Mouse (Mus musculus) left cerebral cortex, postnatal 25 days (tissue): ENCODE measurements around the gene Ccng1. TPM values are rescaled to one million over a fixed set of nuclear protein-coding genes. Genes with fewer than 3 reads are reported as not detected.

Experiments used
- DNase-seq, 2 experiments: peaks; one replicate each; pipeline ENCODE4 v3.0.0; 2022; ENCODE audit warnings: low spot score in 2 of 2, mixed read lengths in 1 of 2
- intact Hi-C: fragments of 180-260 bp; cut with DNase I; formaldehyde crosslinking; loops from one replicate; pipeline ENCODE4 v1.15.1; 2025
- total RNA-seq, 2 experiments: library from RNA; stranded (reverse); gene quantifications; 2 replicates each; pipeline ENCODE4 v1.2.3; 2021

Ccng1 gene
- total RNA-seq = 10 to 100 TPM; 60.6 to 61.2 TPM

DNA sequence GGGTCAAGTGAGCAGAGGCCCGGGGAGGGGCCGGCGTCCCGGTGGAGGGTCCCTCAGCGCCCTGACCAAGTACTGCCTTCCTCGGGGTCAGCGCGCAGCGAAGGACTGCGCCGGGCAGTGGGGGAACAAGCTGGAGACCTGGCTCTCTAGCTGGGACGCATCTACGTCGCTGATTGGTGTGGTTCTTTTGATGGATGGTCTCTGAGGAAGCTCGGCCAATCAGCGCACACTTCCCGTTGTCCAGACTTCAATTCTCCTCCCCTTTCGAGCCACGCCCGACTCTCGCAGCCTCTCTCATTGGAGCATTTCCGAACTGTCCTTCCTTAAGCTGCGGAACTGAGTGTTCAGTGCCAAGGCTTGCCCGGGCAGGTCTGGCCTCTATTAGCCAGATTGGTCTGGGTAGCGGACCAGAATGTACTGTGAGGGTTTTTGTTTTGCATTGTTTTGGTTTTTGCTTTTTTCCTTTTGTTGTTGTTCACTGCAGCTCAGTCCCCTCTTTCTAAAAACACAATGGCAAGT, at the start of gene Ccng1:
Gene Ccng1, minus strand, starts transcription at position 203 of the 519 bp plus-strand sequence.
- intact Hi-C loops = loop anchor here (1.0 to 2.0 kb wide), 2 partner anchors 22 to 62 kb away; partner anchors contain the start of genes Hmmr and Nudcd2
- peak; percentile 91 to 98 for DNase-seq

DNA sequence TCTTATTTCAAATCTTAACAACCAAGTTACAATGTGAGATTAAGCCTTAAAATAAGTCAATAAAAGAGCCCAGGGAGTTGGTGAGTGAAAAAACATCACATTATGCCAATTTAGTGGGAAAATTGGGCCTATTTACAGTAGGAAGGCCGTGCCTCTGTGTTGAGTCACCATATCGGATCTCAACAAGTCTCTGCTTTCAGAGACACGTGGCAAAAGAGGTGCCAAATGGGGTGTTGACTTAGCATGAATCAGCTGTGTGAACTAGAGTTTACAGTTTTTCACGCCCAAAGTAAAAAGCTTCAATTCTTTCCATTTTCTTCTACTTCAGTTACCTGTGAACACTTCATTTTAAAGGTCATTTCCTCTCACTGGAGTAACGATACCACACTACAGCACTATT, 35.2 kb upstream of the Ccng1 start:
- intact Hi-C loops = no loop called here
- peak in 1 of 2 experiments; percentile 56 for DNase-seq

DNA sequence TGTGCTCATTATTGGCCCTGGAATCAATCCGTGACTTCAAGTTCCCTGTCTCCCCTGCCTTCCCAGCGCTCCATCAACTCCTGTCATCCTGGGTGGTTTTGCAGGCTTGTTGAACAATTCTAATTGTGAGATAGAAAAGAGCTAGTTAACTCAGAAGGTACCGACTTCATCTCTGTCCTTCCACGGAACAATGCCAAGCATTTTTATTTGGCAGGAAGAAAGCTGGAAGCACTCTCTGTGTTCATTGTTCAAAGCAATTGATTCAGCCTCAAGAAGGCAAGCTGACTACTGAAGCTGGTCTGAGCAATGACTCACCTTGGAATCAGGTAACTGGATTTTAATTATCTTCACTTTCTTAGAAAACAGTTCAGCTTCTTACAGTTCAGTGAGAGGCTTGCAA, 34.6 kb upstream of the Ccng1 start:
- intact Hi-C loops = loop anchor here (5.0 to 10.0 kb wide), 6 partner anchors 75 to 1633 kb away; no protein-coding TSS in a partner anchor
- no peak for DNase-seq

DNA sequence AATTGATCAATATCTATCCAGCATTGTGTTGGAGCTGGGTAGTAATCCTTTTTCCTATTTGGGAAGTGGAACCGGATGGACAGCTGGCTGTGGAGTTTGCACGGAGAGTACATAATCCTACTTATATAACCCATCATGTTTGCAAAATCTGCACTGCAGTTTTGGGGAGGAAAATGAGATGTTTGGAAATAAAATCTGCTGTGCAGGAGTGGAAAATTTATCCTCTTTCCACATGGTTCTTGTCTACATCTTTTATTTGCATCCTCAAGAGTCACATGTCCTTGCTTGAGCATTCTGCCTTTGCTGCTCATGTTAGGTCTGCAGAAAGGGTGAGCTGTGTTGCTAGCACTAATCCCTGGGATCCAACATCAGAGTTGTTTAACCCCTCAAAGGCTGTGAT, 31.8 kb upstream of the Ccng1 start:
- intact Hi-C loops = loop anchor here (5.0 to 10.0 kb wide), 6 partner anchors 78 to 1635 kb away; no protein-coding TSS in a partner anchor
- DNase-seq = peak; percentile 24 to 89

DNA sequence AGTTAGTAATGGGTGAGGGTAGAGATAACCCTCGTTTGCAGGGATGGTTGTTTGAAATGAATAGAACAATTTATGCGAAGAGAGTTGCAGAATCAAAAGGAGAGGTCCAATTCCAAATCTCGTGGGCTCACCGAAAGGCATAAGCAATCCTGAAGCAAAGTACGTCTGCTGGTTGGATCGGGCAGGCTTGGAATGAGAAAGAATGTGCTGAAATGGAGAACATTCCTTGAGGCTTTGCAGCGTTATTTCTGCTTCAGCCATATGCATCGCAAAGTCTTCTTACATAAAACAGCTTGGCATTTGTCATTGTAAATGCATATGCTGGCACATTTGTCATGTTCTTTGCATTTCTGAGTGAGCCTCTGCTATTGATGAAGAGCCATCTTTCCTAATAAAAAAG, 29.2 kb upstream of the Ccng1 start:
- intact Hi-C loops = loop anchor here (5.0 to 10.0 kb wide), 7 partner anchors 80 to 1268 kb away; no protein-coding TSS in a partner anchor
- DNase-seq = peak; percentile 39 to 87

DNA sequence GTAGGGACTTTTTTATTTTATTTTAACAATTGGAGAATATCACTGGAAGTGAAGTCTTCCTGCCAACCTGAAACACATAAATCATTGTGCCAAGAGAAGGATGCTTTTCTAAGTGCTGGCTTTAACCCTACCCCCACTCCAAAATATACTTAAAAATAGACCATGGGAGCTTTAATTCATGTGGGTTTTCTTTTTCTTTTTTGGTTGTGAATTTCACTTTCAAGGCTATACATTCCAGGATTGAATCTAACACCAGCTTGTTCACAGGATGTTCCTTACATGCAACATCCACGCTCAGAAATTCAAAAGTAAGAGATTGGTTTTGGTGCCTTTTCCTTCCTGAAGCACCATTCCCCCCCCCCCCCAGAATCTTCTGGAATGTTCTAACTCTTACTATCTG, 28.2 kb upstream of the Ccng1 start:
- peak in 1 of 2 experiments; percentile 66 for DNase-seq
- intact Hi-C loops = loop anchor here (5.0 to 10.0 kb wide), 7 partner anchors 81 to 1269 kb away; no protein-coding TSS in a partner anchor

DNA sequence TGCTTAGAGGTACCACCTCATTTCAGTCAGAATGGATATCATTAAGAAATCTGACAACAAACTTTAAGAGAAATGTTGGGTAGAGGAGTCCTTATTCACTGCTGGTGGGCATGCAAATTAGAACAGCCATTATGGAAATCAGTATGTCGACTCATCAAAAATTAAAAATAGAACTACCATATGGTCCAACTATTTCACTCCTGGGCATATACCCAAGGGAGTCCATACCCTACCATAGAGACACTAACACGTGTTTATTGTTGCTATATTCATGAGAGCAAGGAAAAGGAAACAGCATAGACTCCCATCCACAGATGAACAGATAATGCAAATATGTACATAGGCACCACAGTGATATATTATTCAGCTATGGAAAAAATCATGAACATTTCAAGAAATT, 26.7 kb upstream of the Ccng1 start:
- intact Hi-C loops = loop anchor here (5.0 to 10.0 kb wide), 7 partner anchors 83 to 1270 kb away; no protein-coding TSS in a partner anchor

DNA sequence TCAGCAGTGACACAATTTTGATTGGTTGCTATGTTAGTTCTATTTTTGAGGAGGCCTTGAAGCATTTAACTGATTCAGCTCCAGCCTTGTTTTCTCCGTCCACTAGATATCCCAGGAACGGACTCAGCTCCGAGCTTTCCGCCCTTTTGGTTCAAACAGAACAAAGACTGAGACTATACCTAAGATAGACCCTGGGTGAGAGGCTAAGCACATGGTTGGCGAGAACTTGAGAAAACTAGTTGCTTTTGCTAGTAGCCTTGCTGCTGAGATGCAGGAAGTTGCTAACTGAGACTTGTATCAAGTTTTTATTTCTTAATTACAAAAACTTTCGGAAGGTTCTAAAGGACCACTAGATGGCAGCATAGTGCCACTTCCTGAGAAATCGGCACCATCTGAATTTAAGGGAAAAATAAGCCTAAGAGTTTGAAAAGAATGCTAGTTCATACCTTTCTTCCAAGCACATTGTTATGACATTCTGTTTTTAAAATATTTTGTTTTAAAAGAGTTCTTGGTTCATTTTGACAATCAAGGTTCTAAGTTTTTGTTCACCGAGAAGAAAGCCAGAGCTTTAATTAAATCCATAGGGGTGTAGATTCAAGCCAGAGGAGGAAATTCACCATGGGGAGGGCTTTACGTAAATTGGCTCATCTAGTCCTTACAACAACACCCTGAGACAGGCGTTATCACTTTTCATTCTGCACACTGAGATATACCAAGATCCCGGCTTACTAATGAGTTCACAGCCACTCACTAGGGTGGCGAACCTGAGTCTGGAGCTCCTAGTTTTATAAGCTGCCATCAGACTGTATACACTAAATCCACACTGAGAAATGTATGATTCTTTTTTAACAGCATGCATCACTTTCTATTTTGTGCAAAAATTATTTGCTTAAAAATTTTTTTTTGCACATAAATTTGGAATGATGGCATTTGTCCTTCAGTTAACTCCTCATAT, 20.5 kb upstream of the Ccng1 start:
- DNase-seq = peak in 1 of 2 experiments; percentile 57
- intact Hi-C loops = no loop called here

More for the DNA sequence above, 26.7 kb upstream of the Ccng1 start:
- no peak for DNase-seq

DNA sequence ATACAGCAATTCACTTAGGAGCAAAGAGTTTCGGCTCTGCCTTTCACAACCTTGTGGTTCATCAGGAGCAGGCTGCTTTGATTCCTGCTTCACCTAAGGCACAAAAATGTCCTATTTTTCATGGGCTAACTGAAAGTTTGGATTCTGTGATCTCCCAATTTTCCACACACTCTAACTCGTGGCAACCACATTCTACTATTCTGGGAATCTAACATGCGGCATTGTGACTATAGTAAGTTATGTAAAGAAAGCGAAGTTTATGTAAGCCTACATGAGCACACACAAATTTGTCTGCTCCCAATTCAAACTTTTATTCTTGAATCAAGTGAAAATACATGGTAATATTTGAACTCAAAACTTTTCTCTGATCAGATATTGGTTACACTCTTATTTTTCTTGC, 9.6 kb upstream of the Ccng1 start:
- intact Hi-C loops = no loop called here
- DNase-seq = peak in 1 of 2 experiments; percentile 67

DNA sequence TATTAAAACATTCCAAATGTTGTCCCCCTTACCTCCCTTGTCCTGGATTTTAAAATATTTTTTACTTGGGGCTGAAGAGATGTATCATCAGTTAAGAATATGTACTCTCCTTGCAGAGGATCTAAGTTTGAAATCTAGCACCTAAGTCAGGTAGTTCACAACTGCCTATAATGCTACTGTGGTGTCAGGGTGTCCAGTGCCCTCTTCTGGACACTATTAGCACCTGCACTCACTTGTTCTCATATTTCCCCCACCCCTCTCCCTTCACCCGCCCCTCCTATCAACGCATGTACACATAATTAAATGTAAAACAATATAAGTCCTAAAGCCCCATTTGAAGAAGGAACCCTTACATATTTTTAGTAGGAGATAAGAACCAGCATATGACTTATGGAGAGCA, 8.3 kb upstream of the Ccng1 start:
- no peak for DNase-seq
- intact Hi-C loops = loop anchor here (2.0 kb wide), 1 partner anchor 71 kb away; no protein-coding TSS in a partner anchor

DNA sequence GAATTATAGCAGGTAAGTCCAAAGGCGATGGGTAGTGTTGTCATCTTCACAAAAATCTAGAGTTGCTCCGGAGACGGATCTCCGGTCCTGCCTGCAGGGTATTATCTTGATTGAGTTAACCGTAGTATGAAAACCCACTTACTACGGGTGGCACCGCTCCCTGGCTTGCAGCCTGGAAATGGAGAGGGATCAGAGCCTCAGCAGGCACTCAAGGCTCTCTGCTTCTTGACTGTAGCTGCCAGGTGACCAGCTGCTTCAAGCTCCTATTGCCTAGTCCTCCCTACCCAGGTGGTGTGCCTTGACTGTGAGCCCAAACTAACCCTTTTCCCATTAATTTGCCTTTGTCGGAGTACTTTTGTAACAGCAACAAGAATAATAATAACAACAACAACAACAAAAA, 4.8 kb upstream of the Ccng1 start:
- intact Hi-C loops = no loop called here

DNA sequence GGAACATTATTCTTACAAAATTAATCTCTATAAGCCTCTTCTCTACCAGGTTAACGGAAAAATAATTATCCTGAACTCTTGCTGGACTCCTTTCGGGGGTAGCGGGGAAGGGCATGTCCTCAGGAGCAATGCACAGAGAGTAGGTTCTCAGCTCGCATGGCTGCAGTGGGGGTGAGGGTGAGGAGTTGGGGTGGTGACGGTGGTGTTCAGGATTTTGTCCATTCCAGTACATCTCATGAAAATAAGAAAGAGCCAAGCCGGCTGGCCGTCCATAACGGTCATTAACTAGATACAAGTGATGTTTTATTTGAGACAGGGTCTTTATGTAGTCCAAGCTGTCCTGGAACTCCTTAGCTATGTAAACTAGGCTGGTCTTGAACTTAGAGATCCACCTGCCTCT, 857 bp upstream of the Ccng1 start:
- no peak for DNase-seq
- intact Hi-C loops = loop anchor here (1.0 to 2.0 kb wide), 2 partner anchors 23 to 63 kb away; partner anchors contain the start of genes Hmmr and Nudcd2

More for the DNA sequence above, 4.8 kb upstream of the Ccng1 start:
- DNase-seq = no peak

DNA sequence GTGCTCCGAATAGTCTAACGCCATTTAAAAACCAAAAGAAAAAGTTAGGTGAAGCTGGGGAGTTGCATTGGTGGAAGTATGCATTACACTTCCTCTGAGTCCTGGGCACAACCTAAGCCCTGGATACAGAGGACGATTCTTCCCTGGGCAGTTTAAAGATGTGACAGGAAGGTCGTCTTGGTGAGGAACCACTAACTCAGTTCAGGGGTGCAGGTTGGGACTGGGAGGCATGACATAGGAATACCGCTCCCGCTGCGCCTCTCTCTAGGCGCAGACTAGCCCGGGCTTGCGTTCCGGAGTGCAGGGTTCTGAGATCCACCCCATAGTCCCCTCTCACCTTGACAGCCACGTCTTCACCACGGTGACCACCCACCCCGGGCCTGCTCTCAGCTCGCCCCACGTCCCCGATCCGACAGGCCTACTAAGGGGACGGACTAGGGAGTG, 425 bp downstream of the Ccng1 start:
- intact Hi-C loops = loop anchor here (1.0 to 2.0 kb wide), 2 partner anchors 21 to 62 kb away; partner anchors contain the start of genes Hmmr and Nudcd2
- no peak for DNase-seq

DNA sequence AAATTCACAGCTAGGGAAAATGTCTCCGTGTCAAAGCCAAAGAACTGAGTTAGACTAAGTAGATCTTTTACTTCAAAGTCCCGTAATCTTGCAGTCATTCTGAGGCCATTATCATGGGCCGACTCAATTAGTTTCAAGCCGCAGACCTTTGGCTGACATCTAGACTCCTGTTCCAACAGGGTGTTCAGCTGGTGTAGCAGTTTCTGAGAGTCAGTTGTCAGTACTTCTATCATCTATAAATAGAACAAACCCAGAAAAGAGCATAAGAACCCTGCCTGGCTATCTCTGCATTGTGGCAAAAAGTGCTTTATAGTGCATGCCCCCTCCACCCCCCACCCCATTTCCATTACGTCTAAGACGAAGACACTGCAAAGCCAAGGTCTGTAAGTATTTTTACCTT, 1.3 kb downstream of the Ccng1 start:
- intact Hi-C loops = loop anchor here (2.0 kb wide), 1 partner anchor 61 kb away; no protein-coding TSS in a partner anchor
- DNase-seq = no peak

DNA sequence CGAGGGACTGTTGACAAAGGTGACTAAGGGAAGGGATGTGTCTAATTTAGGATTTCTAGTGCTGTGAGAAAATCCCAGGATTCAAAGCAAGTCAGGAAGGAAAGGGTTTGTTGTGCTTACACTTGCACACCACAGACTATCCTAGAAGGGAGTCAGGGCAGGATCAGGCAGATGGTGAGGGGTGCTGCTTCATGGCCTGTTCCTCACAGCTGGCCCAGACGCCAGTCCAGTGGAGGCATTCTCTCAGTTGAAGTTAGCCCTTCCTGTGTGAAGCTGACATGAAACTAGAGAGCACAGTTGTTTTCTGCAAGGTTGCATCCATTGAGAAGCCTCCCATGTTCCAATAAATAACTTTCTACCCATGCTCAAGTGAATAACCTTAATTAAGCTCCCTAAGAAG, 7.4 kb downstream of the Ccng1 start:
- intact Hi-C loops = no loop called here
- no peak for DNase-seq

DNA sequence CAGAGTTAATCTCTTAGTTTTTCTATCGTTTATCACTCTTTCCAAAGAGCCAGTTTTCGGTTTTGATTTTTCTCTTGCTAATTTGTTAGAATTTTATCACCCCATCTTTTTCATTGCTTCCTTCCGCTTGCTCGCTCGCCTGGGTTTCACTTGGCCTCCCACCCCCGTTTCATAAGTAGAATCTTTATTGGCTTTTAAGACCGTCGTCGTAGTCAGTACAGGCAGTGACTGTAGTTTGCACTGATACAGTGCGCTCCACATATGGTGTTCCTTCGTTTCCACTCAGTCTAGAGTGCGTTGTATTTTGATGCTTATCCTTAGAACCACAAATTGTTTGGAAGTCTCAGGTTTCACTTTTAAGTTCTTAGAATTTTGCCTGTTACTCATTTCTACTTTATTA, 8.8 kb downstream of the Ccng1 start:
- no peak for DNase-seq
- intact Hi-C loops = no loop called here

DNA sequence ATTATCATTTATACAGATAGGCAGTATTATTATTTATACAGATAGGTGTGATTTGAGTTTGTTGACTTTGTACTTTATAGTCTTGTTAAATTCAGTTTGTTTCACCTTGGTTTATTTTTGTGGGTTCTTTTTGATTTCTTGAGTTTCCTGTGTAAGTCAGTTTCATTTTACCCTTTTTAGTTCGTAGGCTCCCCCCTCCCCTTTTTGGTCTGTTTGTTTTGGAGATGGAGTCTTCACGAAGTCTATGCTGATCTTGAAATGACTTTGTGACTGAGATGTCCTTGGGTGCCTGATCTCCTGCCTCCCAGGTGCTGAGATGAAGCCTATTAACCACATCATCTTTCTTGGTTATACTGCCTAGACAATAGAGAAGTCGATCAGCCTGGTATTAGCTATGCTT, 10.8 kb downstream of the Ccng1 start:
- intact Hi-C loops = no loop called here
- no peak for DNase-seq

DNA sequence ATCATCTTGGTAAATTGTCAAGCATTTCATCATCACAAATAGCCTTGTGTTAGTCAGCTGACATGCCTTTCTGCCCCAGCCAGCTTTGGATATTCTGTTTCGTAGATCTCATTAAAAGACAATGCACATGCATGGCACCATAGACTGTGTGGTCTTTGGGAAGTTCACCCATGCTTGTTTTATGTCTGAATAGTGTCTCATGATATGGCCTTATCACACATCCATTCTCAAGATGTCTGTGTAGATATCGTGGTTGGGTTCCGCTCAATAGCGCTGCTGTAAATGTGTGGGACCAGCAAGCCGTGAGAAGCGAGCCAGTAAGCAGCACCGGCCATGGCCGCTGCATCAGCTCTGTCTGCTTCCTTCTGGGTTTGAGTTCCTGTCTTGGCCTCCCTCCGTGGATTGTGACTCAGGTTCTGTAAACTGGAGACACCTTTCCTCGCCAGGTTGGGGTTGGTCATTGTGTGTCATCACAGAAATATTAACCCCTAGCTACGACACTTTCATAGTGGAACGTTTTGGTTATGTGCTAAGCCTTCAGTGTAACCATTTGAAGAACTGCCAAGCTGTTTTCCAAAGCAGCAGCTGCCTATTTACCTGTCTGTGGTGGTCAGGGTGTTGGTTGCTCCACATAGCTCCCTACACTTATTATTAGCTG, 13.4 kb downstream of the Ccng1 start:
- no peak for DNase-seq
- intact Hi-C loops = no loop called here

DNA sequence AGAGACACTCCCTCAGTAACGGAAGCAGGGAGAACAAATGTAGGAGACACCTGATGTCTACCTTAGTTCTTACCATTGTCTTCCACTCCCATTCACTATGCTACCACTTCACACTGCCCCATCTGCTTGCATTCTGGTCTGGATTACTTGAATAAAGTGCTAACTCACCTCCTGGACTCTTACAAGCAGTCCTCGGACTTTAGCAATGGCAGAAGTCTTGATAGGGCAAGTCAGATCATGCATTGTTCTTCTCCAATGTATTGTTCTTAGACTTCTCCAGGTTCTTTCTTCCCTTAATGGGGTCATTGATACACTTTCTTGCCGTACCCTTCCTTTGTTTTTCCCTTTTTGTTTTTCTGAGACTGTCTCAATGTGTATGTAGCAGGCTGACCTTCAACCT, 17.7 kb downstream of the Ccng1 start:
- intact Hi-C loops = no loop called here
- no peak for DNase-seq
